Mouse (Mus musculus) c-Kit-negative CD71-positive TER-119-positive erythroid progenitor cells, embryonic 14.5 days (primary cell): Measurements from ENCODE around the gene Pf4.

Source experiments
- DNase-seq: peaks from one replicate; pipeline ENCODE4 v3.0.0-alpha.2; 2013; ENCODE audit warnings: low read depth, low spot score

Pf4 gene

DNA sequence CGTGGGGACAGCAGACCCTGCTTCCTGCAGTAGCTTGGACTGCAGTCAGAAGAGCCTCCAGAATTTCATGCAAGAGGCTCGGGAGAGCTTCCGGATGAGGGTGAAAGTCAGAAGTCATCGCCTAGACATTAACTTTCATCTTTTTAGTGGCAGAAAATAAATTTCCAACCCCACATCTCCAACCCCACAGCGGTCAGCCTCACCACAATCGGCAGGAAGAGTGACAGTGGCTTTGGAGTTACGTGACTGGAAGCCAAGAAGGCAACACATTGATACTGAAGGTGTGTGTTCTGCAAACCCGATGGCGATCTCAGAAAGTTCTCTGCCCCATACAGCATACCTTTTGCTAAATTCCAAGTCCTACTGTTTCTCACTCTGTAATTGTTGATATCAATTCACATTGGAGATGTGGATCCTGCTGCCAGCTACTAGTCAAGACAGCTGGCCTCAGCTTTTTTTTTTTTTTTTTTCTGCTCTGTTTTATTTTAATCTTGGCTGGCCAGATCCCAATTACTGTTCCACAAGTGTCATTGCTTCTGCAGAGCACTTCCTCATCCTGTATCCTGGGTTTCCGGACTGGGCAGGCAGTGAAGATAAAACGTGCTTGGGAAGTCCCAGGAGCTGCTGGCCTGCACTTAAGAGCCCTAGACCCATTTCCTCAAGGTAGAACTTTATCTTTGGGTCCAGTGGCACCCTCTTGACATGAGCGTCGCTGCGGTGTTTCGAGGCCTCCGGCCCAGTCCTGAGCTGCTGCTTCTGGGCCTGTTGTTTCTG, at the start of gene Pf4:
TSS of gene Pf4 (plus strand) at position 556 of the 774 bp plus-strand sequence.
- DNase-seq: no peak

- DNase-seq: no peak
These were observed 49.6 kb upstream of the Pf4 start for GRCm38 (mm10) chr5:90722656-90723055.

DNA sequence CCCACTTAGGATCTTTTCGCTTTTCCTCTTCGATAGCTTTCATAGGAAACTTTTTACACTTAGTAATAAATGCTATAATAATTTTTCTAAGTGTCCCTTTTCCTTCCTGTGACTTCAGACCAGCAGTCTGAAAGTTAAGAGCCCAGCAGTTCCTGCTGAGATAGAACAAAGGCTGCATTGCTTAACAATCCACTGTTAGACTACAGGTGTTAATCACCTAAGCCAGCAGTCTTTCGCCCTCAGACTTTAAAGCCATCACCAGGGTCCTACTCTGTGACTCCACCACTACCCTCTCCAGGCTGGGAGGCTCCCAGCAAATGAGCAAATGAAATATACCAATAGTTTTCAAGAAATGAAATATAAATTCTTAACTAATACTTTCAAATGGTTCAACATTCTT, 44.0 kb upstream of the Pf4 start:
- no peak for DNase-seq

DNA sequence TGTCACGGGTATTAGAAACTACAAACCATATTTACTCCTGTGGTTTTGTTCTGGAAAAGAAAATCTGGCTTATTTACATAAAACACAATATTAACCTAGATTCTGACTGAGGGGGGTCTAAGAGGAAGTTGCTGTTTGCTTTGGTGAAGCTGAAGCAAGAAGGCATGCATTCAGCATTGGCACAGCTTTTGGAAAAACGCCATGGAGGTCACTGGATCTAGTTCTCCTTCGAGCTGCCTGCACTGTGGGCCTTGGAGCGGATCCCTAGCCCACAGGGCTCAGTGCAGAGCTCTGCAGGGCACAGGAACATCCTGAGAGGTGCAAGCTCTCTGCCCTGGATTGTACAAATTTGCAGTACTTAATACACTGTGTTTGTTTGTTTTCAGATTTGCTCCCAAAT, 40.8 kb upstream of the Pf4 start:
- DNase-seq: no peak

DNA sequence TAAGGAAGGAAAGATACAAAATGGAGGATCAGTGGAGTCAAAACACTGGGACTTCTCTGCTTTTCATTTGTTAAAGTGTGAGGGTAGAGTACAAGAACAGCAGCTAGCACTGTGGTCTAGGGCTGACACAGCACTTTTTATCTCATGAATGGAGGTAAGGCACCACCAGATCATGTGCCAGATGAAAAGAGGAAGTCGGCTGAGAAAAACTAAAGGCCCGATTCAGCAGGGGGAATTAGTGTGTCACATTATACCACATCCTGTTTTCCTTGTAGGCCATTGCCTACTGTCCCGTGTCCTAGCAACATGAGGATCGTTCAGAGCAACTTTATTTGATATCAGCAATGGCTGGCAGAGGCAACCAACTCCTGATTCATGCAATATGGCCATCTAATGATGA, 30.2 kb upstream of the Pf4 start:
- DNase-seq: no peak

- DNase-seq: no peak
These were observed 18.3 kb upstream of the Pf4 start for GRCm38 (mm10) chr5:90753934-90754333.

GRCm38 (mm10) chr5:90758020-90758605, 14.1 kb upstream of the Pf4 start:
- no peak for DNase-seq

DNA sequence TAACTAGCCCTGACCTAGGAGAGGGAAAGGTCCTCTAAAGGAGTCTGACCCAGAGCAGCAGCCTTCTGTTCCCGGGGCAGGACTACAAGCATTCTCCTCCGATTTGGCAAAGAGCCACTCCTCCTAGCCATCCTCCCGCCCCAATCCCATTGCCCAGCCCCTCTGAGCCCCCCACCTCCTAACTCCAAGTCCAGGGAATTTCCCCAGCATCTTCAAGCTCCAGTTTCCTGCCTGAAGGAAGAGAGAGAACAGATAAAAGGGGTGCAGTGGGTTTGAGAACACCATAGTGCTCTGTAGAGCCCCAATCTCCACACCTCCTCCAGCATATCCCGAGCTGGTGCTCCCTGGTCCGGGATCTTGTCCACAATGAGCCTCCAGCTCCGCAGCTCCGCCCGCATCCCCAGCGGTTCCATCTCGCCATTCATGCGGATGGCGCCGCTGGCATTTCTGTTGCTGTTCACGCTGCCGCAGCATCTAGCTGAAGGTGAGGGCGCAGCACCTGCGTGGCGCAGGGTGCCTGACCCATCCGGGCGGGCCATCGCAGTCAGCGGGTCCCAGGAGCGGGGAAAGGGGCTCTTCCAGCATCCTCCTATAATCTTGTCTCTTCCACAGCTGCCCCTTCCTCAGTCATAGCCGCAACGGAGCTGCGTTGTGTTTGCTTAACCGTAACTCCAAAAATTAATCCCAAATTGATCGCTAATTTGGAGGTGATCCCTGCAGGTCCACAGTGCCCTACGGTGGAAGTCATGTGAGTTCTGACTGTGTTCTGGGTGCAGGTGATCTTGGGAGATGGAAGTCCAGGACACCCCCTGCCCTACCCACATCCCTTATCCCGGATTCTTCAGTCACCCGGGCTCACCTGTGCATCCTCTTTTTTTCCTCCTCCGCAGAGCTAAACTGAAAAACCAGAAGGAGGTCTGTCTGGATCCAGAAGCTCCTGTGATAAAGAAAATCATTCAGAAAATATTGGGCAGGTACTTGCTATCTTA, 12.9 kb upstream of the Pf4 start, which contains the start of gene Cxcl5:
TSS of gene Cxcl5 (plus strand) at position 284 of the 989 bp plus-strand sequence.
- no peak for DNase-seq

DNA sequence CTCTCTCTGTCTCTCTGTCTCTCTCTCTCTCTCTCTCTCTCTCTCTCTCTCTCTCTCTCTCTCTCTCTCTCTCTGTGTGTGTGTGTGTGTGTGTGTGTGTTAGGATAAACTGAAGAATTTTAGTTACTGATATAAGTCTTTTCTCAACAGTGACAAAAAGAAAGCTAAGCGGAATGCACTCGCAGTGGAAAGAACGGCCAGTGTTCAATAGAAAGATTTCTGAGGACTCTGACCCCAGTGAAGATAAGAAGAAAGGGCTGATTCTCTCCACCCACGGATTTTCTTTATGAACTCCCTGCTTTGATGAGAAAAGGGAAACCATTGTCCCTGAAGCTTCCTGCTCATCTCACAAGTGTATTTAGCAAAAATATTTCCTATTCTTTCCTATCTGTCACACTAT, 11.9 kb upstream of the Pf4 start:
- DNase-seq: no peak

DNA sequence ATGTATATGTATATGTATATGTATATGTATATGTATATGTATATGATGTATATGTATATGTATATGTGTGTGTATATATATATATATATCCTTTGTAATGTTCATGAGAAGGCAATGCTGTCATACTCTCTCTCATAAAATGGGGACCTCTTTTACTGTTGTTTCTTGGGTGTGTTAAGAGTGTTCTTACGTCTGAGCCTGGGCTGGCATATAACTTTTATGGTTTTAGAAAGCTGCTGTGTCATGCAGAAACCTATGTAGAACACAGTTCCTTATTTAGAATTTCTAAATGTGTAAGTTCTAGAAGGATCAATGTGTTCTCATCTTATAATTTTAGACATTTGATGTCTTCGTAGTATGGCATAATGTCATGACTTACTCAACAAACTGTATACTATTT, 11.4 kb upstream of the Pf4 start:
- no peak for DNase-seq

DNA sequence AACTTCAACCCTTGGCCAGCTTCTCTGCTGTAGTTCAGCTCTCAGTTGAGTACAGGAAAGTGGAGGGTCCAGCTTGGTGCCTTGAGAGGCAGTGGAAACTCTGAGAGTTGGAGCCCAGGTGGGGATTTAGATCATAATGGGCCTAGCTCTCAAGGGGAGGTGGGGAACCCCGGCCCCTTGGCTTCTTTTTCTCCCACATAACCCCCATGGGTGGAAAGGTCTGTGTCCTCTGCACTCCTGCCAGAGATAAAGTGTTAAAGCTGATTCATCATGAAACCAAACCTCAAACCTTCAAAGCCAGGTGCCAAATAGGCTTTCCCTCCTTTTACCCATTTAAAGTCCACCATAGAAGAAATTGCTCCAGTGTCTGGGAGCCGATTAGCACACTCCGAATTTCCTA, 10.4 kb upstream of the Pf4 start:
- DNase-seq: no peak

DNA sequence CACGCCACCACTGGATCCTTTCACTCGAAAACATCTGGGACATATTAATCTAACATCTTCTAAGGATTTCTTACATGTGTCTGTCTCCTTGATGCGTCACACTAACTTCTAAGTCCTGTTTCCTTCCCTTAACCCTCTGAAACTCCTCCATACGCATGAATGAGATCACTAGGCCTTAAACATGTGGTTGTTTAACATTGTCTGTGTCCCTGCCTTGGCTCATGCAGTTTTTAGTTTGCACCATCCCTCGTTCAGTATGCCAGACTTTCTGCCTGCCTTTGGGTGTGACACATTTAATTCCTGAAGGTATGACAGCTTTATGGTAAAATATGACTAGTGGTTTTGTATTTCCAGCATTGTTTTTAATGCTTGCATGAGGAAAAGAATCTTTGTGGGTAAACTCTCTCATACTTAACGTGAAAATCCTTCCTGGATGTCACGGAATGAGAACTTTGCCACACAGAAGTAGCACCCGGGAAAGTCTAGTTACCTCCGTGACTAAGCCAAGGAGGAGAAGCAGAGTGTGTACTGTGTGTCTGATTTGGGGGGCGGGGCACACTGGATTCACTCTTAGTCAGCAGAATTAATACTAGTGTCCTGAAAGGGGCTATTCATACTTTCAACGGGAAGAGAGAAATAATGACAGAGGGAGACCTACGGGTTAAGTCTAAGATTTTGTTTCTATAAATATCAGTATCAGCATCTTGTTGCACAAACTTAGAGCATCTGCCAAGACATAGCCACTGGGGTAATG, 8.1 kb upstream of the Pf4 start:
- no peak for DNase-seq

- DNase-seq: no peak
These were observed 6.2 kb upstream of the Pf4 start for GRCm38 (mm10) chr5:90765821-90766606.

GRCm38 (mm10) chr5:90768218-90768617, 4.0 kb upstream of the Pf4 start, which contains the start of gene Ppbp:
Gene Ppbp, plus strand, starts transcription at chr5:90768518.
- no peak for DNase-seq

- DNase-seq: no peak
These were observed 866 bp upstream of the Pf4 start for GRCm38 (mm10) chr5:90771369-90771768.

DNA sequence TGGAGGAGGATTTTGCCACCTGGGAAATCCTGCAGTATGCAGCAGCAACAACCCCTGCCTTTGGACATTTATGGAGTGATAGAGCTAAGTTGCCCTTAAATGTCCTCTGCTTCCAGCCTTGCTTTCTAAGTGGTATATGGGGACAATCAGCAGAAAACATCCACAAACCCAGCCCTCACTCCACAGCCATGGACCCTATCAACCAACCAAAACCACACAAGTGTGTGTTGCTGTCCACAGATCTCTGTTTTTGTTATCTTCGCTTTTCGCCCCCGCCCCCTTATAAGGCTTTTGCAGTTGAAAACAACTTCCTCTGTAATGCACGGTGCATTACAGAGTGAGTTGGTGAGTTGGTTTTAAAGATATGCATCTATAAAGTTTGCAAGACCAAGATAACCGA, 3.3 kb downstream of the Pf4 start:
- DNase-seq: no peak

- no peak for DNase-seq
These were observed 5.4 kb downstream of the Pf4 start for GRCm38 (mm10) chr5:90777621-90778020.

- no peak for DNase-seq
These were observed 6.6 kb downstream of the Pf4 start for GRCm38 (mm10) chr5:90778856-90779255.

DNA sequence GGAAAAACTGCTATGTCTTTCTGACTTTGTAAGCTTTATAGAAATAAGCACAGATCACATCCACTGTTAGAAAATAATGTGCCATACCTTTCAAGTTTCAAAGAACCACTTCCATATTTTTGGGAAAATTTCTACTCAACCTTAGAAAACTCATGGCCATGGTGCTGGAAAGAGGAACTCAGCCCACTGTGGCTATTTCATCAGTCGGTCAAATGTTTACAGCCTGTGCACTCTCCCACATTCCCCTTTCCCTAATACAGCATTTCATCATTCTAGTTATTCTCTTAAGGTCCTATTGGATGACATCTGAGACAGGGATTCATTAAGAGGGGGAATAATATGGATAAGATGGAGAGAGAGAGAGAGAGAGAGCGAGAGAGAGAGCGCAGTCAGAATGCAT, 11.5 kb downstream of the Pf4 start:
- no peak for DNase-seq
